Mouse (Mus musculus): ENCODE measurements at regions not wholly inside any gene's neighbourhood (a gene's known extent, or its start where the extent isn't known, plus 50 kb on each side); places are given as distances from the start of the nearest gene placed in this dataset.

- no peak overlapping the region for H3K9ac ChIP-seq (ENCODE audit: low read depth, low read length)
- no peak overlapping the region for H3K27ac ChIP-seq (ENCODE audit: low read length)
- no peak overlapping the region for H3K4me2 ChIP-seq (ENCODE audit: low read depth, low read length)
- no peak for ATAC-seq
- H3K4me3 ChIP-seq (ENCODE audit: low read length) = no peak overlapping the region
- H3K9me3 ChIP-seq (ENCODE audit: control insufficient read depth, low read length) = no peaks in the 10 kb centered on the region
- no peaks in the 10 kb centered on the region for H3K27me3 ChIP-seq (replicated peaks; ENCODE audit: control insufficient read depth, insufficient read depth, low read length)
- H3K36me3 ChIP-seq (ENCODE audit: control insufficient read depth, insufficient read depth, low read length) = no peaks in the 10 kb centered on the region
- H3K4me1 ChIP-seq (ENCODE audit: control insufficient read depth, insufficient read depth, low read length) = no peaks in the 10 kb centered on the region
These were observed 599.7 kb downstream of the Lmo7 start for GRCm38 (mm10) chr14:102329409-102329808.

- H3K4me1 ChIP-seq (ENCODE audit: control insufficient read depth, insufficient read depth, low read length) = no peaks in the 10 kb centered on the region
- H3K4me2 ChIP-seq (ENCODE audit: low read depth, low read length) = no peak overlapping the region
- 56% methylated on average over 6 of the region's 6 CpGs for WGBS
- no peaks in the 10 kb centered on the region for H3K27me3 ChIP-seq (replicated peaks; ENCODE audit: control insufficient read depth, insufficient read depth, low read length)
- no peak overlapping the region for H3K9ac ChIP-seq (ENCODE audit: low read depth, low read length)
- no peak overlapping the region for H3K27ac ChIP-seq (ENCODE audit: low read length)
- peak; percentile 81 for ATAC-seq
- H3K4me3 ChIP-seq (ENCODE audit: low read length) = no peak overlapping the region
- no peaks in the 10 kb centered on the region for H3K9me3 ChIP-seq (ENCODE audit: control insufficient read depth, low read length)
- H3K36me3 ChIP-seq (ENCODE audit: control insufficient read depth, insufficient read depth, low read length) = no peaks in the 10 kb centered on the region
These were observed 576.6 kb downstream of the Lmo7 start for GRCm38 (mm10) chr14:102306332-102306731.

DNA sequence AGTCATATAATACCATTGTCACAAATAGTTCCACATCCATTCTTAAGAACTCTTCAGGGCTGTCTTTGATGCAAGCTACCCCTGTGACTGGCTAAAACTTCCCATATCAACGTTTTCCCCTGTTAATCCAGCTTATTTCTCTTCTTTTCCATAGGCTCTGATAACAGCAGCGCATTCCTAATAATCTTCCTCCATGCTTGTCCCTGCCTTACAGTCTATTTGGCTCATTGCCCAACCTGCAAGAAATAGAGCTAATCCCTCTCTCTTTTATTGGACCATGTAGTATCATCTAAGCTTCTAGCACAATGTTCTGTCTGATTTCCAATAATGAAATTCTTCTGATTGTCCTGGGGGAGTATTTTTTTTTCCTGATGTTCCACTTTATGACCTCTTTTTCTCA, 573.1 kb downstream of the Lmo7 start:
- WGBS = 71% methylated on average over 2 of the region's 2 CpGs
- no peaks in the 10 kb centered on the region for H3K4me1 ChIP-seq (ENCODE audit: control insufficient read depth, insufficient read depth, low read length)
- H3K9ac ChIP-seq (ENCODE audit: low read depth, low read length) = no peak overlapping the region
- H3K4me3 ChIP-seq (ENCODE audit: low read length) = no peak overlapping the region
- H3K9me3 ChIP-seq (ENCODE audit: control insufficient read depth, low read length) = no peaks in the 10 kb centered on the region
- H3K27ac ChIP-seq (ENCODE audit: low read length) = no peak overlapping the region
- H3K27me3 ChIP-seq (replicated peaks; ENCODE audit: control insufficient read depth, insufficient read depth, low read length) = no peaks in the 10 kb centered on the region
- no peaks in the 10 kb centered on the region for H3K36me3 ChIP-seq (ENCODE audit: control insufficient read depth, insufficient read depth, low read length)
- no peak overlapping the region for H3K4me2 ChIP-seq (ENCODE audit: low read depth, low read length)
- ATAC-seq = no peak

GRCm38 (mm10) chr14:102300251-102300650, 570.5 kb downstream of the Lmo7 start:
- Histone ChIP-seq H3K36me3 (ENCODE audit: control insufficient read depth, insufficient read depth, low read length) (no peaks in the 10 kb centered on the region), H3K9me3 (ENCODE audit: control insufficient read depth, low read length) (no peaks in the 10 kb centered on the region), H3K4me1 (ENCODE audit: control insufficient read depth, insufficient read depth, low read length) (no peaks in the 10 kb centered on the region), H3K9ac (ENCODE audit: low read depth, low read length) (no peak overlapping the region), H3K27me3 (replicated peaks; ENCODE audit: control insufficient read depth, insufficient read depth, low read length) (no peaks in the 10 kb centered on the region), H3K27ac (ENCODE audit: low read length) (no peak overlapping the region), H3K4me3 (ENCODE audit: low read length) (no peak overlapping the region), H3K4me2 (ENCODE audit: low read depth, low read length) (no peak overlapping the region)
- ATAC-seq = no peak
- 87% methylated on average over 6 of the region's 6 CpGs for WGBS

DNA sequence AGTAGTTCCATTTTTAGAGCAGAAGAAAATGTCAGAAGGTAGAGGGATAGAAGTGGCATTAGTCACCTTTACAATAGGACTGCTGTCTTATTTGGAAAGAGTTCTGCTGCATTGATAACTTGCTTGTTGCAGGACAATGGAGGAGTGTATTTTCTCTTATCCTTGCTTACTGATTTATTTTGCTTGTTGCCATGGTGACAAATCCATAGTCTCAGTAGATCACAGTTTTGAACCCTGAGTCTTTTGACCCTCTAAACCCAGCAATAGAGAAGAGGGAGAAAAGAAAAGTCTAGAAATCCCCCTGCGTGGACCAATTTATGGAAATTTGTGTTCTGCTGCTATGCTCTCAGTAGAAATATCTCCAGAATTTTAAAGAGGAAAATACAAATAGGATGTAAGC, 561.6 kb downstream of the Lmo7 start:
- Histone ChIP-seq H3K9ac (ENCODE audit: low read depth, low read length) (no peak overlapping the region), H3K27me3 (replicated peaks; ENCODE audit: control insufficient read depth, insufficient read depth, low read length) (no peaks in the 10 kb centered on the region), H3K36me3 (ENCODE audit: control insufficient read depth, insufficient read depth, low read length) (no peaks in the 10 kb centered on the region), H3K4me2 (ENCODE audit: low read depth, low read length) (no peak overlapping the region), H3K9me3 (ENCODE audit: control insufficient read depth, low read length) (no peaks in the 10 kb centered on the region), H3K4me1 (ENCODE audit: control insufficient read depth, insufficient read depth, low read length) (no peaks in the 10 kb centered on the region), H3K27ac (ENCODE audit: low read length) (no peak overlapping the region), H3K4me3 (ENCODE audit: low read length) (no peak overlapping the region)
- WGBS = 73% methylated on average over 1 of the region's 1 CpGs
- ATAC-seq = no peak

- no peak for ATAC-seq
- 81% methylated on average over 5 of the region's 5 CpGs for WGBS
These were observed 520.3 kb downstream of the Lmo7 start for GRCm38 (mm10) chr14:102250076-102250475.

DNA sequence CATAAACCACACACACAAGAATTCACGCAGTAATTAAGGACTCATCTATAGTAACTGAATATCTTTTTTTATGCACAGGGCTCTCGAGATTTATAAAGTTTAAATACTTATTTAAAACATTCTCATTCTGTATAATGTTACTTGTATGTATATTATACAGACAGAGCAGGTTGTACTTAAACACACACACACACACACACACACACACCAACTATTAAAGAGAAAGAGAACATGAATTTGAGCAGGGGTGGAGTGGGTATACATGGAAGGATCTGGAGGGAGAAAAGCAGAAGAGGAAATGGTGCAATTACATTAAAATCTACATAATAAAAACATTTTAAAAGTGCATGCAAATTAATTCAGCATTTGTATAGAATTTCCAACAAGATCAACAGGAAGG, 518.8 kb downstream of the Lmo7 start:
- ATAC-seq = no peak
- H3K4me2 ChIP-seq (ENCODE audit: low read depth, low read length) = no peak overlapping the region
- no peaks in the 10 kb centered on the region for H3K27me3 ChIP-seq (replicated peaks; ENCODE audit: control insufficient read depth, insufficient read depth, low read length)
- H3K4me1 ChIP-seq (ENCODE audit: control insufficient read depth, insufficient read depth, low read length) = no peaks in the 10 kb centered on the region
- H3K4me3 ChIP-seq (ENCODE audit: low read length) = no peak overlapping the region
- no peaks in the 10 kb centered on the region for H3K9me3 ChIP-seq (ENCODE audit: control insufficient read depth, low read length)
- 72% methylated on average over 2 of the region's 2 CpGs for WGBS
- H3K27ac ChIP-seq (ENCODE audit: low read length) = no peak overlapping the region
- no peak overlapping the region for H3K9ac ChIP-seq (ENCODE audit: low read depth, low read length)
- no peaks in the 10 kb centered on the region for H3K36me3 ChIP-seq (ENCODE audit: control insufficient read depth, insufficient read depth, low read length)

More at GRCm38 (mm10) chr14:102250076-102250475, 520.3 kb downstream of the Lmo7 start:
- no peak overlapping the region for H3K9ac ChIP-seq (ENCODE audit: low read depth, low read length)
- H3K4me2 ChIP-seq (ENCODE audit: low read depth, low read length) = no peak overlapping the region
- H3K36me3 ChIP-seq (ENCODE audit: control insufficient read depth, insufficient read depth, low read length) = no peaks in the 10 kb centered on the region
- no peak overlapping the region for H3K27ac ChIP-seq (ENCODE audit: low read length)
- no peaks in the 10 kb centered on the region for H3K4me1 ChIP-seq (ENCODE audit: control insufficient read depth, insufficient read depth, low read length)
- H3K9me3 ChIP-seq (ENCODE audit: control insufficient read depth, low read length) = no peaks in the 10 kb centered on the region
- H3K27me3 ChIP-seq (replicated peaks; ENCODE audit: control insufficient read depth, insufficient read depth, low read length) = no peaks in the 10 kb centered on the region
- no peak overlapping the region for H3K4me3 ChIP-seq (ENCODE audit: low read length)

GRCm38 (mm10) chr14:102248023-102248422, 518.3 kb downstream of the Lmo7 start:
- WGBS = 79% methylated on average over 5 of the region's 5 CpGs
- Histone ChIP-seq H3K9ac (ENCODE audit: low read depth, low read length) (no peak overlapping the region), H3K4me1 (ENCODE audit: control insufficient read depth, insufficient read depth, low read length) (no peaks in the 10 kb centered on the region), H3K4me3 (ENCODE audit: low read length) (no peak overlapping the region), H3K27me3 (replicated peaks; ENCODE audit: control insufficient read depth, insufficient read depth, low read length) (no peaks in the 10 kb centered on the region), H3K4me2 (ENCODE audit: low read depth, low read length) (no peak overlapping the region), H3K36me3 (ENCODE audit: control insufficient read depth, insufficient read depth, low read length) (no peaks in the 10 kb centered on the region), H3K9me3 (ENCODE audit: control insufficient read depth, low read length) (no peaks in the 10 kb centered on the region), H3K27ac (ENCODE audit: low read length) (no peak overlapping the region)
- ATAC-seq = no peak

- no peaks in the 10 kb centered on the region for H3K27me3 ChIP-seq (replicated peaks; ENCODE audit: control insufficient read depth, insufficient read depth, low read length)
- 36% methylated on average over 4 of the region's 4 CpGs for WGBS
- ATAC-seq = no peak
These were observed 514.2 kb downstream of the Lmo7 start for GRCm38 (mm10) chr14:102243806-102244536.

More at GRCm38 (mm10) chr14:102243806-102244536, 514.2 kb downstream of the Lmo7 start:
- H3K27ac ChIP-seq (ENCODE audit: low read length) = no peak overlapping the region
- H3K36me3 ChIP-seq (ENCODE audit: control insufficient read depth, insufficient read depth, low read length) = no peaks in the 10 kb centered on the region
- no peak overlapping the region for H3K9ac ChIP-seq (ENCODE audit: low read depth, low read length)
- H3K4me3 ChIP-seq (ENCODE audit: low read length) = no peak overlapping the region
- no peak overlapping the region for H3K4me2 ChIP-seq (ENCODE audit: low read depth, low read length)
- no peaks in the 10 kb centered on the region for H3K4me1 ChIP-seq (ENCODE audit: control insufficient read depth, insufficient read depth, low read length)
- no peaks in the 10 kb centered on the region for H3K9me3 ChIP-seq (ENCODE audit: control insufficient read depth, low read length)
